Mouse (Mus musculus) hindlimb bud, embryonic 11.5 days (tissue): Measurements from ENCODE around the gene 4930486L24Rik.
"Not testable (repeated sequence)": the region's sequence is repeated elsewhere in the genome, so short reads cannot be mapped to it uniquely, and the experiment has no call there.

ENCODE experiments used
- DNase-seq: peaks from one replicate; pipeline ENCODE4 v3.0.0-alpha.2; 2012; ENCODE audit warnings: low read depth, low spot score; ENCODE audit errors: extremely low spot score

The 4930486L24Rik gene

GRCm38 (mm10) chr13:60864281-60864680 is at the start of gene 4930486L24Rik:
Gene 4930486L24Rik (minus strand): TSS chr13:60864475.
- DNase-seq = no peak

- DNase-seq = not testable (repeated sequence)
Observed at GRCm38 (mm10) chr13:60904780-60905179, 40.5 kb upstream of the 4930486L24Rik start, which contains the start of gene Tpbpb. Gene Tpbpb (minus strand): TSS chr13:60904880.

GRCm38 (mm10) chr13:60897328-60897727 is 33.1 kb upstream of the 4930486L24Rik start, which contains the start of gene Ctla2b:
Gene Ctla2b (minus strand): TSS chr13:60897447.
- no peak for DNase-seq

- not testable (repeated sequence) for DNase-seq
Observed at GRCm38 (mm10) chr13:60896794-60897193, 32.5 kb upstream of the 4930486L24Rik start, which contains the start of gene Gm49392. Gene Gm49392 (minus strand): TSS chr13:60896894.

- DNase-seq = no peak
Observed at GRCm38 (mm10) chr13:60895406-60896160, 31.3 kb upstream of the 4930486L24Rik start.

- DNase-seq = no peak
Observed at GRCm38 (mm10) chr13:60892301-60892700, 28.0 kb upstream of the 4930486L24Rik start.

GRCm38 (mm10) chr13:60848241-60849120 is 15.8 kb downstream of the 4930486L24Rik start:
- DNase-seq = no peak

GRCm38 (mm10) chr13:60843153-60843552 is 21.1 kb downstream of the 4930486L24Rik start:
- DNase-seq = no peak

GRCm38 (mm10) chr13:60842703-60843102 is 21.6 kb downstream of the 4930486L24Rik start:
- no peak for DNase-seq

GRCm38 (mm10) chr13:60839353-60839902 is 24.8 kb downstream of the 4930486L24Rik start:
- no peak for DNase-seq

- no peak for DNase-seq
Observed at GRCm38 (mm10) chr13:60826052-60826451, 38.2 kb downstream of the 4930486L24Rik start.

- DNase-seq = no peak
Observed at GRCm38 (mm10) chr13:60820486-60821175, 43.6 kb downstream of the 4930486L24Rik start.

- peak; percentile 12 for DNase-seq
Observed at GRCm38 (mm10) chr13:60819469-60819868, 44.8 kb downstream of the 4930486L24Rik start.

- DNase-seq = no peak
Observed at GRCm38 (mm10) chr13:60813722-60814121, 50.6 kb downstream of the 4930486L24Rik start.

- DNase-seq = no peak
Observed at GRCm38 (mm10) chr13:60812768-60813167, 51.5 kb downstream of the 4930486L24Rik start.

GRCm38 (mm10) chr13:60809690-60810089 is 54.6 kb downstream of the 4930486L24Rik start:
- DNase-seq = no peak

- DNase-seq = no peak
Observed at GRCm38 (mm10) chr13:60802749-60803148, 61.5 kb downstream of the 4930486L24Rik start, which contains the start of gene Ctsll3. Gene Ctsll3 (minus strand): TSS chr13:60802849.
